Mouse (Mus musculus) CD4-positive, CD25-positive, alpha-beta regulatory T cell, adult 4 months (primary cell): Measurements from ENCODE around the gene Mymx. TPM values are rescaled to one million over a fixed set of nuclear protein-coding genes. Genes with fewer than 3 reads are reported as not detected.

ENCODE experiments used
- ATAC-seq: one replicate; pipeline ENCODE4 v1.8.0; 2017
- polyA plus RNA-seq, 2 experiments: library from polyadenylated mRNA; unstranded; fragments of 100-300 nt; shearing (Covaris generic); gene quantifications; one replicate each; pipeline ENCODE4 v1.2.1; 2017

The Mymx gene
- polyA plus RNA-seq, 2 experiments from 2014 or later, result not detected

- ATAC-seq, result no peak
These were observed 12.7 kb downstream of the Mymx start for GRCm38 (mm10) chr17:45589236-45589635.

GRCm38 (mm10) chr17:45588370-45588769 lies 13.5 kb downstream of the Mymx start:
- no peak for ATAC-seq

GRCm38 (mm10) chr17:45586449-45586837 lies 15.5 kb downstream of the Mymx start:
- ATAC-seq, result no peak

- no peak for ATAC-seq
These were observed 16.0 kb downstream of the Mymx start for GRCm38 (mm10) chr17:45585725-45586448.

GRCm38 (mm10) chr17:45584939-45585678 lies 16.8 kb downstream of the Mymx start:
- ATAC-seq, result no peak

GRCm38 (mm10) chr17:45584096-45584896 lies 17.6 kb downstream of the Mymx start:
- no peak for ATAC-seq

- ATAC-seq, result peak; percentile 26
These were observed 19.1 kb downstream of the Mymx start for GRCm38 (mm10) chr17:45582715-45583355.

- ATAC-seq, result no peak
These were observed 19.7 kb downstream of the Mymx start for GRCm38 (mm10) chr17:45582188-45582587.

GRCm38 (mm10) chr17:45581567-45581983 lies 20.3 kb downstream of the Mymx start:
- ATAC-seq, result peak; percentile 82

- peak; percentile 30 for ATAC-seq
These were observed 20.9 kb downstream of the Mymx start for GRCm38 (mm10) chr17:45580958-45581477.

- ATAC-seq, result no peak
These were observed 22.3 kb downstream of the Mymx start for GRCm38 (mm10) chr17:45579554-45579953.

- ATAC-seq, result no peak
These were observed 23.1 kb downstream of the Mymx start for GRCm38 (mm10) chr17:45578843-45579242.

- ATAC-seq, result no peak
These were observed 23.7 kb downstream of the Mymx start for GRCm38 (mm10) chr17:45578242-45578641.

GRCm38 (mm10) chr17:45575123-45575897 lies 26.6 kb downstream of the Mymx start:
- ATAC-seq, result no peak

GRCm38 (mm10) chr17:45574129-45574761 lies 27.7 kb downstream of the Mymx start:
- peak; percentile 53 for ATAC-seq

- ATAC-seq, result peak; percentile 37
These were observed 28.1 kb downstream of the Mymx start for GRCm38 (mm10) chr17:45573780-45574123.

GRCm38 (mm10) chr17:45573087-45573779 lies 28.7 kb downstream of the Mymx start, which contains the start of gene Hsp90ab1:
Gene Hsp90ab1 (minus strand): TSS chr17:45573271.
- peak; percentile 61 for ATAC-seq

- ATAC-seq, result peak; percentile 37
These were observed 29.5 kb downstream of the Mymx start for GRCm38 (mm10) chr17:45572103-45573086.

- ATAC-seq, result no peak
These were observed 31.9 kb downstream of the Mymx start for GRCm38 (mm10) chr17:45569999-45570398.
